Mouse (Mus musculus) cerebellum, postnatal 14 days (tissue): ENCODE results near the gene Cd320.
"Not testable (repeated sequence)": the region's sequence is repeated elsewhere in the genome, so short reads cannot be mapped to it uniquely, and the experiment has no call there.

Experiments
- DNase-seq, 2 experiments: peaks; one replicate each; pipeline ENCODE4 v3.0.0; 2021; ENCODE audit warnings: mixed read lengths in 2 of 2

The Cd320 gene

DNA sequence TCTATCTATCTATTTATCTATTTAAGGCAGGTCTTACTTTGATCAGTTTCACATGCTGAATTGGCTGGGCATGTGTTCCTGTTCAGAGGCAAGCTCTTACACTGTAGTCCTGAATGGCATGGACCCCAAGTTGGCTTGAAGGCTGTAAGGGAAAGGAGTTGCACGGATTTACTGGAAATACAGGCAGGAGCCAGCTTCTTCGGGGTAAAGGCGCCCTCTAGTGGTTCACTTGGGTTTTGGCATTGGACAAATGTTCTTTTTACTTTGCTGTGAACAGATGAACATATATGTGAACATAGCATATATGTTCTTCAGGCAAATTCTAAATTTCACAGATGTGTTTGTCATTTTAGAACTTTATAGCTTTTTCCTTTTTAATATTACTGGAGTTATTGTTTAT is 16.0 kb upstream of the Cd320 start:
- peak; percentile 83 to 86 for DNase-seq

DNA sequence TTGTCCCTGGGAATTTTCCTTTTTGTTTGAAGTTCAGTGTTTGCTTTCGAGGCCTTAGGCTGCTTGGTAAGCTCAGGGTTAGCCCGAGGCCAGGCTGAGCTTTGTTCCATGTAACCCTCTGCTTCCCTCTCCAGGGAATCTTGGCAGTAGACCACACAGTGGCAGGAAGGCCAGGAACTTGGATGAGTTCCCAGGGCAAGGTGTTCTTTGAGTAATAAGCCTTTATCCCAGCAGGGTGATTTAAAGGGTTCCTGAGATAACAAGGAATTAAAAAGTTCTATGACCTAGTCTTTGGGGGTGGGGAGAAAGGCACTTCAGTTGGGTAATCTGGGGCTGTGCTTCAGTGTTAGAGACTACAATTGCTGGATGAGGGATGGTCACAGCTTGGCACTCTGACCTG is 14.0 kb upstream of the Cd320 start:
- peak; percentile 46 to 66 for DNase-seq

- no peak for DNase-seq
Measured at GRCm38 (mm10) chr17:33829561-33829960, 13.3 kb upstream of the Cd320 start.

DNA sequence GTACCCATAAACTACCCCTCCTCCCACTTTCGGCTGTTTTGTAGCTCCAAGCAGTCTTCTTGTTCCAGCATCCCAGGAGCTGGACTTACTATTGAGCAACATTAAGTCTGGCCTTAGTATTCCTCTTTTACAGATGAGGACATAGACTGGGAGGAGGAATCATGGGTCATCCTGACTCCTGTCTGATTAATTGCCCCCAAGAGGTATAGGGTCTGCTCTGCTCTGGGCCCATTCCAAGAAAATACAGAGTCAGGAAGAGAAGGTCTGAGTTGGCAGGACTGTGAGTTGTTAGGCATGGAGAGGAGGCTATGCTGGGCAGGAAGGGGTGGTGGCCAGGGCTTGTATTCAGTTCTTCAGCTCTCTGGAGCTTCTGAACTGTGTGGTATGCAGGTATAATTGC is 1.3 kb downstream of the Cd320 start:
- DNase-seq, result no peak

GRCm38 (mm10) chr17:33848139-33848538 is 5.2 kb downstream of the Cd320 start:
- no peak for DNase-seq

DNA sequence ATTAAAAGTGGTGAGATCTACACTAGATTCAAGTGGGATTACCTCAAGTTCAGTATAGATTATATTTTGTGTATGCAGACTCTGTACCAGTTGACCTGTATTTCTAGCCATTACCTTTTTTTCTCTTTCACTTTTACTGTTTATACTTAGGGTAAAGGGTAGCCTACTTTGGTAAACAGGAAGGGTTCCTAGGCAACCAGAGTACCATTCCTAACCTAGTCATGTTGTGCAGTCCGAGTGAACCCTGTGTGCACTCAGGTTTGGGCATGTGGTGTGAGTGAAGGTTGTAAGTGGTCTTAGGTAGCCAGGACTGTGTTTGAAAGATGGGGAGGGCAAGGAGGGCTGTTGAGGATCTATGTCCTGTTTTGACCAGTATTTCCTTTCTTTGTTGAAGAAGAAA is 8.4 kb downstream of the Cd320 start:
- DNase-seq, result no peak

DNA sequence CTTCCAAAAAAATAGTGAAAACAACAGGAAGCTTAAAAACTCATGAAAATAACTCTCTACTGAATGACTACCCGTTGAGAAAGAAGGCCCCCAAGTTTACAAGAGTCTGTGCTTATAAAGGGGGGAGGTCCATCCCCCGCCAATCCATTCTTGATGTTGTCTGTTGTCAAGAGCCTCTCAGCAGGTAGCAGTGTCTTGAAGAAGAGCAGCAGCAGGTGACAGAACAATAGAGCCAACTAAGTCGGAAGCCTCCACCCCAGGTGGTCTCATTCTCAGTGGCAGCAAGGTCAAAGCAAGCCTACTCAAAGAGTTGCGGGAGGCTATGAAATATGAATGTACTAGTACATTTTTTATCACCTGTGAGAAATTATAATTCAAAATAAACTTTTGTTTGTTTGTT is 14.9 kb downstream of the Cd320 start:
- no peak for DNase-seq

DNA sequence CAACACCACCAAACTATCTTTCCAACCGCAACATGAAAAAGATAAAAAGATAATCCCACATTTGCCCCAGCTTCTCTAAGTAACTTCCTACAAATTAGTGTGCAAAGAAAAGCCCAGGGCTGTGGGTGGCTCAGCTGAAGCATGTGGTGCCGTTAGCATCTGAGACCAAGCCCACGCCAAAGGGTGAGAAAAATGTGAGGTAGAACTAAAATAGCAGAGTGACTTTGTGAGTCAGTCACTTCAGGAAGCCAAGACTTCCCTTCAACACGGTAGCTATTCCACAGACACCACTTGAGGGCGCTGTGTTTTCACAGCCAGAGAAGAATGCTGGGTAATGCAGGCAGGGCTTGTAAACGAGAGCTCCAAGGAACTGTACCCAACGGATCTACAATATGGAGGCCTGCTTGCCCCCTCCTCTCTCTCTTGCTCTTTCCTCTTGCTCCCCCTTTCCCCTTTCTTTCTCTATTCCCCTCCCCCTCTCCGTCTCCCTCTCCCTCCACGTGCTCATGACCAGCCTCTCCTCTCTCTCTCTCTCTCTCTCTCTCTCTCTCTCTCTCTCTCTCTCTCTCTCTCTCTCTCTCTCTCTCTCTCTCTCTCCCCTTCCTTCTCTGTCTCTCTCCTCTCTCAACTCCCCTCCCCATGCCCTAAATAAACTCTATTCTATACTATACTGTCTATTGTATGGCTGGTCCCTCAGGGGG is 22.6 kb downstream of the Cd320 start:
- DNase-seq, result peak; percentile 13 to 54

GRCm38 (mm10) chr17:33873537-33873936 is 30.6 kb downstream of the Cd320 start, which contains the start of gene Gm7029:
TSS of gene Gm7029 (plus strand) at chr17:33873837.
- DNase-seq, result not testable (repeated sequence)

DNA sequence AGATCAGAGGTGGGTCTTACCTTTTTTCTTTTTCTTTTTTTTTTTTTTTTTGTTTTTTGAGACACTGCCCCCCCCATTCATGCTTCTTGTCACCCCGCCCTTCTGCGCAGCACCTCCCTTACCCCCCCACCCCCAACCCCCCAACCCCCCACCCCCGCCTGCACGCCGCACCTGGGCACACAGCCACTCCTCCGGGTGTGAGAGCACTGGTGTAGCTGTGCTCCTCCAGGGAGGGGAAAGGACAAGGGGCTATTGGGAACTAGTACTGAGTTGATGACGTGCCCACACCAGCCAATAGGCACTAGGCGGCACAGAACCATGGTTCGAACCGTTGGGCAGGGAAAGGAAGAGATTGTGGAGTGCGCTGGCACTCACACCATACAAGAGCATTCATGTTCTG is 31.5 kb downstream of the Cd320 start:
- DNase-seq, result peak; percentile 36 to 52

GRCm38 (mm10) chr17:33875797-33876196 is 32.9 kb downstream of the Cd320 start:
- DNase-seq, result not testable (repeated sequence)

- not testable (repeated sequence) for DNase-seq
Measured at GRCm38 (mm10) chr17:33884320-33884719, 41.4 kb downstream of the Cd320 start.

DNA sequence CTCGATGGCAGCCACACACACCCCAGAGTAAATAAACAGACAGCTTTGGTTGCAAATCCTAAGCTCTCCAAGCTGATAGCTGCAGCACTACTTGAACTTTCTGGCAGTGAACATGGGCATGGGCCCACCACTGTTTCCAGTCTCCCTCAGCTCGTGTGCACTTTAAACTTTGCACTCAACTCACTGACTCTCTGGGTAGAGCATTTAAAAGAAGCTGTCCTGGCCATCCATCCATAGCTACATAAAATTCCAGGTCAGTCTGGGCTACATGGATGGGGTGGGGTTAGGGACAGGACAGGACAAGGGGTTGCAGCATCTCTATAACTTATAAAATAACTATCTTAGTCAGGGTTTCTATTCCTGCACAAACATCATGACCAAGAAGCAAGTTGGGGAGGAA is 44.9 kb downstream of the Cd320 start:
- DNase-seq, result not testable (repeated sequence)

- not testable (repeated sequence) for DNase-seq
Measured at GRCm38 (mm10) chr17:33888230-33888629, 45.3 kb downstream of the Cd320 start.

DNA sequence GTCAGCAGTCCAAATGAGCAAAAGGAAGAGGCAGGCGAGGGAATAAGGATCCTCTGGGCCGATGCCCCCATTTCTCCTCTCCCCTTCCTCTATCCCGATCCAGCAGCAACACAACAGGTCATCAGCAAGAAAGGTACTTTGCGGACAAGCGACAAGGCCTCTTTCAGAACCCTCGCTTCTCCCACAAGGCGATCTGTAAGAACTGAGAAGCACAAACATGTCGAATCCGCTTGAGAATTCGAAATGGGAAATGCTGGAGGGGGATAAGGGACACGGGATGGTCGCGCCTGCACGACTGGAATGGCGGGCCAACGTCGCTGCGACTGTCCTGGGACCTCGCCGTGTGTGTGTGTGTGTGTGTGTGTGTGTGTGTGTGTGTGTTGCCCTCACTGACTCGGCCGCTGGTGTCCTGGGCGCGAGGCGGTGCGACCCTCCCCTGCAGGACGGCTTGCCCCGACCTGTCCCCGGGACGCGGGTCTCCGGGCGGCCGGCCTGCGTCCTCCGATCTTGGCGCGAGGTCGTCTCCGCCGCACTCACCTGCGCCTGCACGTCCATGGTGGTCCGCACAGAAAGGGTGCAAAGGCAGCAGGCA is 47.1 kb downstream of the Cd320 start:
- not testable (repeated sequence) for DNase-seq

GRCm38 (mm10) chr17:33890533-33891059 is 47.7 kb downstream of the Cd320 start, which contains the start of gene Kifc1:
TSS of gene Kifc1 (minus strand) at chr17:33890661.
- peak; percentile 100 for DNase-seq

GRCm38 (mm10) chr17:33891357-33891756 is 48.5 kb downstream of the Cd320 start:
- no peak for DNase-seq

DNA sequence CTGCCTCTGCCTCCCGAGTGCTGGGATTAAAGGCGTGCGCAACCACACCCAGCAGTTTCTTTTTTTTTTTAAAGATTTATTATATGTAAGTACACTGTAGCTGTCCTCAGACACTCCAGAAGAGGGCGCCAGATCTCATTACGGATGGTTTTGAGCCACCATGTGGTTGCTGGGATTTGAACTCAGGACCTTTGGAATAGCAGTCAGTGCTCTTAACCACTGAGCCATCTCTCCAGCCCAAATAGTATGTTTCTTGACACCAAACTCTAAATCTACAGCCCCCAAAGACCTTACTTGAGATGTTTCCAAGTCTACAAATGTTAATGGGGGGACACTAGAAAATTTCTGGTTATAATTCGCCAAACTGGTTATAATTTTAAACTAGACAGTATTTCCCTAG is 49.0 kb downstream of the Cd320 start:
- not testable (repeated sequence) for DNase-seq

DNA sequence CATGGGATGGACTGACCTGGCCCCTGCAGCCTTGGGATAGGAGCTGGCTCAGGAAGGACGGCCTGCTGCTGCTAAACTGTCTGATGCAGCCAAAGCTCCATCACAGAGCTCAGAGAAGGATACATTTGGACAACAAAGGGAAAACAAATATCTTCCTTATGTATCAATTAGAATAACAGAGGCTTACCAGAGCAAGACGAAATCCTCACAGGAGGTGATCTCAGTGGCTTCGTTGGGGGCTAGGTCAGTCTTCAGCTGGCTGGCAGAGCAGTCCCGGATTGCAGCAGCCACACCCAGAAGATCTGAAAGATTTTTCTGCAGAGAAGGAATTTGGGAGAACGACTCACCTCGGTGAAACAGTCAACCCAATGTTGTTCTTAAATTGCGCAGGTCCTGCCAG is 49.5 kb downstream of the Cd320 start:
- DNase-seq, result no peak

GRCm38 (mm10) chr17:33893011-33893410 is 50.1 kb downstream of the Cd320 start:
- not testable (repeated sequence) for DNase-seq

DNA sequence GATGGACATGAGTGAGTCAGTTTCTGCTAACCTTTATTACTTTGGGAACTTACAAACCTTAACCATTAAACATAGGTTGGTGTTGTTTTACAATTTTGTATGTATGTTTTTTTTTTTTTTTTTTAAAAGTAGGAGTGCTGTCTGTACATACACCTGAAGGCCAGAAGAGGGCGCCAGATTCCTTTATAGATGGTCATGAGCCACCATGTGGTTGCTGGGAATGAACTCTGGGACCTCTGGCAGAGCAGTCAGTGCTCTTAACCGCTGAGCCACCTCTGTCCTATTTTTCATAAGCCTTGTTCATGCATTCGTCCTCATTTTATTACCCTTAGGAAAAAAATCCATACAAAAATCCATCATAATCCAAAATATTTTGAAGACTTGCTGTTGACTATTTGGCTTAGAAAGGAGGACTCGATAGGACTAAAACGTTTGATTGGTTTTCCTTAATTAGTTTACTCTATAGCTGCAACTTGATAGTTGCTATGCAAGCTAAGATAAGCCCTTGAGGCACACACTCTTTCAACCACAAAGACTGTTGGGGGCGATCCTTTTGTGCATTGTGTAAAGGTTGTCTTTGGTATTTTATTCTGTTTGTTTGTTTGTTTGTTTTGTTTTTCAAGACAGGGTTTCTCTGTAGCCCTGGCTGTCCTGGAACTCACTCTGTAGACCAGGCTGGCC is 54.4 kb downstream of the Cd320 start:
- DNase-seq, result peak; percentile 36 to 62

DNA sequence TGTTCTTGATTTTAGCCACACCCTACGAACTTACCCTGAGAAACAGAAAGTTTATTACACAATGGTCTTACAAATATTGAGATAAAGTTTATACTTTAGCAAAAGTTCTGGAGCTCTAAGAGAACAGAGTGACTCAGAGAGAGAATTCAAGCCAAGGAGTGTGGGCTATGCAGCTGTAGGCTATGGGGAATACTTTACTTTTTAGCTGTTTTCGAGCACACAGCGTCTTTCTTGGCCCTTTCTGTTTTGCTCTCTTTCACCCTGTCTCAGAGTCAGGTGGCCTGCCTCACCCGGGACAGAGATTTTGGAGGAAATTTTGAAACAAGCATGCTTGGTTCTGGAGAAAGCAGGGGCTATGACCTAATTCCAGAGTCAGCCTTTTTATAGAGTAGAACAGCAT is 55.3 kb downstream of the Cd320 start:
- DNase-seq, result not testable (repeated sequence)
